Mouse (Mus musculus) midbrain, embryonic 11.5 days (tissue): Measurements from ENCODE around the gene Hist4h4. TPM values are rescaled to one million over a fixed set of nuclear protein-coding genes. Genes with fewer than 3 reads are reported as not detected.

Source experiments
- ATAC-seq: fragments of 200-750 bp; cut with Nextera tagmentation; 2 replicates; pipeline ENCODE4 v1.8.0; 2017; ENCODE audit warnings: moderate TSS enrichment, moderate library complexity; ENCODE audit not compliant: low FRiP score
- DNase-seq: peaks from one replicate; pipeline ENCODE4 v3.0.0; 2015; ENCODE audit warnings: low spot score; ENCODE audit errors: missing footprints
- H3K27ac ChIP-seq: fragments of 300-500 bp; sonication (generic); 2 replicates; pipeline ENCODE4 v1.5.1; 2014; ENCODE audit warnings: low read depth, low read length
- H3K27me3 ChIP-seq: fragments of 300-500 bp; sonication (generic); 2 replicates; pipeline ENCODE4 v1.6.1; 2014; ENCODE audit warnings: mild to moderate bottlenecking, low read length, moderate library complexity, mixed read lengths; ENCODE audit not compliant: control insufficient read depth, insufficient read depth
- H3K36me3 ChIP-seq: fragments of 300-500 bp; sonication (generic); 2 replicates; pipeline ENCODE4 v1.6.1; 2014; ENCODE audit warnings: mild to moderate bottlenecking, low read length, moderate library complexity, mixed read lengths; ENCODE audit not compliant: control insufficient read depth, insufficient read depth
- H3K4me1 ChIP-seq: fragments of 300-500 bp; sonication (generic); 2 replicates; pipeline ENCODE4 v1.6.1; 2014; ENCODE audit warnings: low read length; ENCODE audit not compliant: control insufficient read depth, insufficient read depth
- H3K4me2 ChIP-seq: fragments of 300-500 bp; sonication (generic); 2 replicates; pipeline ENCODE4 v1.6.1; 2014; ENCODE audit warnings: mild to moderate bottlenecking, moderate library complexity
- H3K4me3 ChIP-seq: fragments of 300-500 bp; sonication (generic); 2 replicates; pipeline ENCODE4 v1.5.1; 2014; ENCODE audit warnings: low read depth, low read length
- H3K9ac ChIP-seq: fragments of 300-500 bp; sonication (generic); 2 replicates; pipeline ENCODE4 v1.6.1; 2014; ENCODE audit warnings: low read length
- H3K9me3 ChIP-seq: fragments of 300-500 bp; sonication (generic); 2 replicates; pipeline ENCODE4 v1.6.1; 2016; ENCODE audit warnings: low read length; ENCODE audit not compliant: control insufficient read depth
- WGBS: fragments of 180-500 bp; shearing (Covaris S2); extraction: QIAGEN DNeasy Blood & Tissue Kit; methylation state at CpG from one replicate; pipeline ENCODE4 v1.1.7; 2014; 5-methylcytosine and 5-hydroxymethylcytosine counted together
- polyA plus RNA-seq: library from polyadenylated mRNA; unstranded; fragments of >200 nt; fragmentation: Nextera tagmentation; extraction: Ambion mirVana; gene quantifications from 2 replicates; pipeline ENCODE4 v1.2.1, GENCODE M21; 2014

Hist4h4 gene
- polyA plus RNA-seq, 1 experiment from 2014 or later: 0.67 TPM

GRCm38 (mm10) chr6:136808631-136809046, 4.4 kb upstream of the Hist4h4 start:
- ATAC-seq (peak; percentile 12), DNase-seq (peak; percentile 88)
- H3K4me3 ChIP-seq: peak overlapping the region; percentile 77
- no peaks in the 10 kb centered on the region for H3K9me3 ChIP-seq
- 2% methylated on average over 28 of the region's 28 CpGs for WGBS
- no peak overlapping the region for H3K27ac ChIP-seq
- H3K4me2 ChIP-seq: peak overlapping the region; percentile 88
- peaks cover 7% of the 10 kb centered on the region for H3K4me1 ChIP-seq
- no peaks in the 10 kb centered on the region for H3K36me3 ChIP-seq
- no peaks in the 10 kb centered on the region for H3K27me3 ChIP-seq
- peak overlapping the region; percentile 70 for H3K9ac ChIP-seq

GRCm38 (mm10) chr6:136808014-136808417, 3.8 kb upstream of the Hist4h4 start, which contains the start of gene H2afj:
TSS of gene H2afj (plus strand) at chr6:136808244.
- peaks cover 12% of the 10 kb centered on the region for H3K4me1 ChIP-seq
- H3K9me3 ChIP-seq: no peaks in the 10 kb centered on the region
- no peaks in the 10 kb centered on the region for H3K27me3 ChIP-seq
- peak within 1 kb of the TSS; percentile 70 for H3K9ac ChIP-seq
- peak within 1 kb of the TSS; percentile 88 for H3K4me2 ChIP-seq
- peak within 1 kb of the TSS; percentile 77 for H3K4me3 ChIP-seq
- ATAC-seq (peak; percentile 88), DNase-seq (peak; percentile 99)
- 0 out of 2 replicates have a peak within 1 kb of the TSS, but pooled peaks have one; percentile 30 for H3K27ac ChIP-seq
- WGBS: under 1% methylated on average over 34 of the region's 34 CpGs
- no peaks in the 10 kb centered on the region for H3K36me3 ChIP-seq

DNA sequence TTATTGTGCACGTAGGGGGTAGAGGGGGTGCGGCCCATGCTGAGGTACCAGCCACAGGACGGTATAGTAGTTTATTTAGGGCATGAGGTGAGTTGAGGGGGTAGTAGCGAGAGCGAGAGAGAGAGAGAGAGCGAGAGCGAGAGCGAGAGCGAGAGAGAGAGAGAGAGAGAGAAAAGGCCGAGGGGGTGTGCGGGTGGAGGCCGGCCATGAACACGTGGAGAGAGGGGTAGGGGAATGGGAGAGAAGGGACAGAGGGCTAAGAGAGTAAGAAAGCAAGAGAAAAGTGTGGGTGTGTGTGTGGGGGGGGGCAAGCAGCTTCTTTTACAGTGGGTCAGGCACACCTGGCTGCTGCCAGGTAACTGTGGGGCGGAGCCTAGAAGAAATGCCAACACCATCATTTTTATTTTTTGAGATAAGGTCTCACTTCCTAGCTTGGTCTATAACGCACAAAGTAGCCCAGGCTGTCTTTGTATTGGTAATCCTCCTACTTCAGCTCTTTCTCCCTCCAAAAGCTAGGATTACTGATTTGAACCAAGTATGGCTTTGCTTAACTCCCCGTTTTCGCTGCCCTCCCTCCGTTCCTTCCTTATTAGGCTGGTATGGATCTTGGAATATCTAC, 3.3 kb upstream of the Hist4h4 start:
- ATAC-seq: peak; percentile 3
- 31% methylated on average over 18 of the region's 18 CpGs for WGBS

GRCm38 (mm10) chr6:136806819-136807218, 2.6 kb upstream of the Hist4h4 start:
- H3K4me2 ChIP-seq: no peak overlapping the region
- 63% methylated on average over 5 of the region's 5 CpGs for WGBS
- no peak for ATAC-seq

More for the DNA sequence above, 3.3 kb upstream of the Hist4h4 start:
- Histone ChIP-seq H3K4me3 (peak overlapping the region; percentile 77), H3K4me2 (peak overlapping the region; percentile 88), H3K27me3 (no peaks in the 10 kb centered on the region), H3K9me3 (no peaks in the 10 kb centered on the region), H3K36me3 (no peaks in the 10 kb centered on the region), H3K27ac (0 out of 2 replicates have a peak overlapping the region, but pooled peaks have one; percentile 30), H3K9ac (peak overlapping the region; percentile 47), H3K4me1 (peaks cover 13% of the 10 kb centered on the region)
- peak; percentile 82 for DNase-seq

DNA sequence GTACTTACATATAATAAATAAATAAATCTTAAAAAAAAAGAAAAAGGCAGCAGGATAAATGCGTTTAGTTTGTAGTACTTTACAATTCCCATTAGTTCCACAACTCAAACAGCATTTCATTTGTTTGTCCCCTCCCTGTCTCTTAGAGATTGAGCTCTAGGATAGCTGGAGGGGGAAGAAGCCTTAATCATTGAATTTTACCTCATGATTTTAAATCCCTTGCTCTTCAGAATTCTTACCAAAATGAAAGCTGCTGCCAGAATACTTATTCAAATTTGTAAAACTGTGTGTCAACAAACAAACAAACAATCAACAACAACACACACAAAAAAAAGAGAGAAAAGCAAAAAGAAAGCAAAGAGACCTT, 1.2 kb upstream of the Hist4h4 start:
- Histone ChIP-seq H3K9me3 (no peaks in the 10 kb centered on the region), H3K4me3 (no peak overlapping the region), H3K4me2 (no peak overlapping the region), H3K27me3 (no peaks in the 10 kb centered on the region), H3K4me1 (peaks cover 13% of the 10 kb centered on the region), H3K36me3 (no peaks in the 10 kb centered on the region), H3K27ac (no peak overlapping the region), H3K9ac (no peak overlapping the region)
- no peak for ATAC-seq
- 92% methylated on average over 1 of the region's 1 CpGs for WGBS
- peak; percentile 80 for DNase-seq

More at GRCm38 (mm10) chr6:136806819-136807218, 2.6 kb upstream of the Hist4h4 start:
- Histone ChIP-seq H3K9ac (no peak overlapping the region; the same call in 1 of the 2 replicates), H3K4me3 (no peak overlapping the region), H3K9me3 (no peaks in the 10 kb centered on the region), H3K36me3 (no peaks in the 10 kb centered on the region), H3K4me1 (peaks cover 13% of the 10 kb centered on the region), H3K27ac (no peak overlapping the region), H3K27me3 (no peaks in the 10 kb centered on the region)
- DNase-seq: no peak

GRCm38 (mm10) chr6:136804705-136805408, 642 bp upstream of the Hist4h4 start:
- H3K27me3 ChIP-seq: no peaks in the 10 kb centered on the region
- no peaks in the 10 kb centered on the region for H3K36me3 ChIP-seq
- WGBS: 38% methylated on average over 9 of the region's 9 CpGs
- H3K9me3 ChIP-seq: no peaks in the 10 kb centered on the region
- DNase-seq: peak; percentile 85
- peak overlapping the region; percentile 80 for H3K4me2 ChIP-seq
- peak overlapping the region; percentile 100 for H3K27ac ChIP-seq
- no peak for ATAC-seq
- H3K9ac ChIP-seq: peak overlapping the region; percentile 95
- peak overlapping the region; percentile 69 for H3K4me3 ChIP-seq
- peaks cover 13% of the 10 kb centered on the region for H3K4me1 ChIP-seq

- Histone ChIP-seq H3K4me3 (peak overlapping the region; percentile 69), H3K9ac (peak overlapping the region; percentile 95), H3K9me3 (no peaks in the 10 kb centered on the region), H3K4me2 (peak overlapping the region; percentile 80), H3K4me1 (peaks cover 6% of the 10 kb centered on the region; the same call in 1 of the 2 replicates), H3K36me3 (no peaks in the 10 kb centered on the region), H3K27me3 (no peaks in the 10 kb centered on the region), H3K27ac (peak overlapping the region; percentile 100)
- ATAC-seq (no peak; the same call in 1 of the 2 replicates), DNase-seq (peak; percentile 97)
- WGBS: 24% methylated on average over 12 of the region's 12 CpGs
Observed at GRCm38 (mm10) chr6:136803093-136803738, 999 bp downstream of the Hist4h4 start.

GRCm38 (mm10) chr6:136801274-136801673, 2.9 kb downstream of the Hist4h4 start:
- H3K9ac ChIP-seq: no peak overlapping the region
- H3K4me1 ChIP-seq: peaks cover 6% of the 10 kb centered on the region; the same call in 1 of the 2 replicates
- no peak for ATAC-seq
- no peak overlapping the region for H3K27ac ChIP-seq
- WGBS: 88% methylated on average over 6 of the region's 6 CpGs
- H3K4me3 ChIP-seq: no peak overlapping the region
- H3K27me3 ChIP-seq: no peaks in the 10 kb centered on the region
- no peak for DNase-seq
- H3K9me3 ChIP-seq: no peaks in the 10 kb centered on the region
- no peaks in the 10 kb centered on the region for H3K36me3 ChIP-seq
- H3K4me2 ChIP-seq: no peak overlapping the region
